Mouse (Mus musculus) embryonic facial prominence, embryonic 15.5 days (tissue): ENCODE results near the gene Gm20388. TPM values are rescaled to one million over a fixed set of nuclear protein-coding genes. Genes with fewer than 3 reads are reported as not detected.

Experiments used
- ATAC-seq: fragments of 200-750 bp; cut with Nextera tagmentation; 2 replicates; pipeline ENCODE4 v1.8.0; 2017; ENCODE audit warnings: low read depth, moderate TSS enrichment; ENCODE audit not compliant: insufficient number of reproducible peaks, low FRiP score, low TSS enrichment
- H3K27ac ChIP-seq: fragments of 300-500 bp; sonication (generic); replicated peaks from 2 replicates; pipeline ENCODE4 v1.5.1; 2015; ENCODE audit warnings: mild to moderate bottlenecking, inconsistent platforms
- H3K27me3 ChIP-seq: fragments of 300-500 bp; sonication (generic); 2 replicates; pipeline ENCODE4 v1.6.1; 2015; ENCODE audit warnings: inconsistent platforms
- H3K36me3 ChIP-seq: fragments of 300-500 bp; sonication (generic); 2 replicates; pipeline ENCODE4 v1.6.1; 2015; ENCODE audit warnings: mild to moderate bottlenecking, inconsistent platforms
- H3K4me1 ChIP-seq: fragments of 300-500 bp; sonication (generic); 2 replicates; pipeline ENCODE4 v1.6.1; 2015; ENCODE audit warnings: inconsistent platforms
- H3K4me2 ChIP-seq: fragments of 300-500 bp; sonication (generic); replicated peaks from 2 replicates; pipeline ENCODE4 v1.6.1; 2015; ENCODE audit warnings: mild to moderate bottlenecking, inconsistent platforms
- H3K4me3 ChIP-seq: fragments of 300-500 bp; sonication (generic); replicated peaks from 2 replicates; pipeline ENCODE4 v1.5.1; 2015; ENCODE audit warnings: mild to moderate bottlenecking, inconsistent platforms
- H3K9ac ChIP-seq: fragments of 300-500 bp; sonication (generic); 2 replicates; pipeline ENCODE4 v1.6.1; 2015; ENCODE audit warnings: inconsistent platforms
- H3K9me3 ChIP-seq: fragments of 300-500 bp; sonication (generic); replicated peaks from 2 replicates; pipeline ENCODE4 v1.6.1; 2016; ENCODE audit warnings: inconsistent platforms
- WGBS: fragments of 180-500 bp; shearing (Covaris S2); methylation state at CpG from one replicate; pipeline ENCODE4 v1.1.7; 2015; 5-methylcytosine and 5-hydroxymethylcytosine counted together
- polyA plus RNA-seq: library from polyadenylated mRNA; unstranded; fragments of >200 nt; fragmentation: Nextera tagmentation; extraction: Ambion mirVana; gene quantifications from 2 replicates; pipeline ENCODE4 v1.2.1, GENCODE M21; 2015

Gene Gm20388
- polyA plus RNA-seq, 1 experiment from 2014 or later, result 8.0 TPM

DNA sequence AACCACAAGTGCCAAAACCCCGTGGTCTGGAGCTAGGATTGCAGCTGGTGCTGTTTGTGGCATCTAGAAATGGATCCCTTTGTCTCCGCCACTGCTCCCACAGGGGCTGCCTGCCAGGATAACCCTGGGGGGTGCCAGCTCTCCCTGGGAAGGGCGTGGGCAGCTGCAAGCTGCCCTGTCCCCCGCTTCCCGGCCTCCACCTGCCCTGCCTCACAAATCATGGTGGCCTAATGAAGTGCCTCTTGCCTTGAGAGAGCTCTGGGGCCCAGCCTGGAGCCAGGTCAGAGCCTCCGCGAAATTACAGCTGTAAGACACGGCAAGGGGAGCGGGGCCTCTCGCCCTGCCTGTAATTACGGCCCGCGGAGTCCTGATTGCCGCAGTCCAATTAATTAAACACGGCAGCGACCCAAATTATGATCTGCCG is 539.0 kb downstream of the Gm20388 start:
- no peaks in the 10 kb centered on the region; the same call in 1 of the 2 replicates for H3K27me3 ChIP-seq
- 17% methylated on average over 17 of the region's 17 CpGs for WGBS
- no peaks in the 10 kb centered on the region for H3K36me3 ChIP-seq
- ATAC-seq, result peak; percentile 20; the same call in 1 of the 2 replicates
- no peak overlapping the region for H3K9ac ChIP-seq
- H3K4me3 ChIP-seq, result no peak overlapping the region
- H3K9me3 ChIP-seq, result no peaks in the 10 kb centered on the region
- peak overlapping the region; percentile 25 for H3K4me2 ChIP-seq
- peak overlapping the region; percentile 23; the same call in 1 of the 2 replicates for H3K27ac ChIP-seq
- H3K4me1 ChIP-seq, result peaks cover 24% of the 10 kb centered on the region

DNA sequence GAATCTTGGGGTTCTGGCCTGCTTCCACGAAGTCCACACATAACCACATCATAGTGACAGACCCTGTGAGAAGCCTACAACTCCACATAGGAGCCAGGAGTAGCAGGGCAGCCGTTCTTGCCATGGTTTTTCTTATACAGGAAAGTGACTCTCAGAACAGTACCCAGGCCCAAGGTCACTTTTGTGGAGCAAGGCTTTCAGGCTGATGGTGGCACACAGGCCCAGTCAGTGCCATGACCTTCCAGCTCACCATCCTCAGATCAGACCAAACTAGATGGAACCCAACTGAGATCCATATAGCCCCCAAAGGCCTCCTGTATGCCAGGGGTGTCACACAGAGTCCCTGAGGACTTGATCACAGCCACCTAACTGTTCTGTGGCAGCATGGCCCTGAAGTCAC is 541.5 kb downstream of the Gm20388 start:
- Histone ChIP-seq H3K4me3 (no peak overlapping the region), H3K36me3 (no peaks in the 10 kb centered on the region), H3K4me2 (no peak overlapping the region), H3K27ac (no peak overlapping the region), H3K27me3 (no peaks in the 10 kb centered on the region; the same call in 1 of the 2 replicates), H3K9me3 (no peaks in the 10 kb centered on the region), H3K4me1 (peaks cover 44% of the 10 kb centered on the region), H3K9ac (no peak overlapping the region)
- ATAC-seq, result no peak
- 87% methylated on average over 2 of the region's 2 CpGs for WGBS

GRCm38 (mm10) chr8:120454404-120454803 is 543.8 kb downstream of the Gm20388 start:
- Histone ChIP-seq H3K9ac (no peak overlapping the region), H3K36me3 (no peaks in the 10 kb centered on the region), H3K4me3 (no peak overlapping the region), H3K27me3 (no peaks in the 10 kb centered on the region; the same call in 1 of the 2 replicates), H3K4me2 (no peak overlapping the region), H3K27ac (no peak overlapping the region), H3K4me1 (peaks cover 41% of the 10 kb centered on the region), H3K9me3 (no peaks in the 10 kb centered on the region)
- ATAC-seq, result no peak
- WGBS, result 78% methylated on average over 6 of the region's 6 CpGs

DNA sequence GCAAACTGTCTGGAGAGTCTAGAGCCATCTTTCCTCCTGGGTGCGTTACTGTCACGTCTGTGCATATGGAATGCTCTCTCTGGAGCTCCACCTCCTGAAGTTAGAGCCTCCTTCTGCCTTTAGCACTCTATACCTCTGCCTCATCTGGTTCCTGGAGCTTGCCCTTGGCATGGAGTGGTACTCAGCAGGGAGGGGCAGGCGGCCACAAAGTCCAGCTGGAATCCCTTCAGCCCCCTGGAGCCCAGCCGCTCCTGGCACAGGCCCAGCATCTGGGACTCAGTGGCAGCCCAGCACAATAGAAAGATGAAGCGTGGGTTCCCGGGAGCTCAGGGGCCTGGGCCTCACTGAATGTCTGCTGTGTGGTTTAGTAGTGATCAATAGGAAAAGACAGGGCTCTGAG is 549.7 kb downstream of the Gm20388 start:
- no peaks in the 10 kb centered on the region for H3K27me3 ChIP-seq

DNA sequence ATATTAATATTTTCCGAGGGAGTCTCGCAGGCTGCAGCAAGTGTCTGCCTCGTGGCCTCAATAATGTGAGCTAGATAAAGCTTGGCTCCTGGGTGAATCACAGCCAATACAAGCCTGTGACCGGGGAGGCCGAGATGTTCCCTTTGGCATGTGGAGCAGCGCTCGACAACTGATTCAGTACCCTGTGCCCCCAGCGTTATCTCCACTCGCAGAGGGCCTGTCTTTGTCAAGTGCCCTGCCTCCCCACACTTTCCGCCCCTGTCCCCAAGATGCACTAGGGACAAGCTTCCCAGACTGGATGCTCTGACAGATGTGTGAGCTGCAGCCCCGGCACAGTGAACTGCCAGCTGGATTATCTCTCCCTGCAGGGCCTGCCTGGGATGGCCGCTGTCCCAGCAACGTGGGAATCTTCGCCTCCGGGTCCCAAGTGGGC is 551.5 kb downstream of the Gm20388 start:
- Histone ChIP-seq H3K27ac (peak overlapping the region; percentile 39; the same call in 1 of the 2 replicates), H3K4me1 (peaks cover 71% of the 10 kb centered on the region), H3K9ac (no peak overlapping the region), H3K4me3 (no peak overlapping the region), H3K36me3 (no peaks in the 10 kb centered on the region), H3K27me3 (no peaks in the 10 kb centered on the region), H3K4me2 (no peak overlapping the region), H3K9me3 (no peaks in the 10 kb centered on the region)
- WGBS, result 44% methylated on average over 15 of the region's 15 CpGs
- ATAC-seq, result no peak

More for the DNA sequence above, 549.7 kb downstream of the Gm20388 start:
- H3K9me3 ChIP-seq, result no peaks in the 10 kb centered on the region
- H3K27ac ChIP-seq, result peak overlapping the region; percentile 60; the same call in 1 of the 2 replicates
- no peak overlapping the region for H3K4me3 ChIP-seq
- H3K36me3 ChIP-seq, result no peaks in the 10 kb centered on the region
- 33% methylated on average over 6 of the region's 6 CpGs for WGBS
- H3K9ac ChIP-seq, result no peak overlapping the region
- no peak for ATAC-seq
- H3K4me2 ChIP-seq, result no peak overlapping the region
- peaks cover 67% of the 10 kb centered on the region for H3K4me1 ChIP-seq

DNA sequence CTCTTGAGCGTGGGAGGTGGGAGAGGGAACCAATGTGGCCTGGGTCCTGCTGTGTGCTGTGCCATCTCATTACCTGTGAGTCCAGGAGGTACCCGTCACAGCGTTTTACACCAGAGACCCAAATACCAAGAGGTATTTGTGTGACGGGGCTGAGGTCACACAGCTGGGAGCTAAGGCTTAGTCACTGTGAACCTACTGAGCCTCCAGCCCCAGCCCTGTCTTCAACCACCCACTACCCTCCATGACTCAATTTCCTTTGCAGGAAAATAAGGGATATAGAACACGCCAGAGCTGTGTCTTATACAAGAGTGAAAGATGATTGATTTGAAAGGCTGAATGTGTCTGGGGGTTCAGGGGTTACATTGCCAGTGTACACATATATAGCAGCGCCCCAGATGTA is 552.0 kb downstream of the Gm20388 start:
- no peak overlapping the region for H3K4me3 ChIP-seq
- ATAC-seq, result no peak
- no peaks in the 10 kb centered on the region for H3K9me3 ChIP-seq
- no peak overlapping the region for H3K27ac ChIP-seq
- H3K4me2 ChIP-seq, result no peak overlapping the region
- WGBS, result 80% methylated on average over 6 of the region's 6 CpGs
- peaks cover 74% of the 10 kb centered on the region for H3K4me1 ChIP-seq
- no peaks in the 10 kb centered on the region for H3K27me3 ChIP-seq
- H3K36me3 ChIP-seq, result no peaks in the 10 kb centered on the region
- no peak overlapping the region for H3K9ac ChIP-seq

DNA sequence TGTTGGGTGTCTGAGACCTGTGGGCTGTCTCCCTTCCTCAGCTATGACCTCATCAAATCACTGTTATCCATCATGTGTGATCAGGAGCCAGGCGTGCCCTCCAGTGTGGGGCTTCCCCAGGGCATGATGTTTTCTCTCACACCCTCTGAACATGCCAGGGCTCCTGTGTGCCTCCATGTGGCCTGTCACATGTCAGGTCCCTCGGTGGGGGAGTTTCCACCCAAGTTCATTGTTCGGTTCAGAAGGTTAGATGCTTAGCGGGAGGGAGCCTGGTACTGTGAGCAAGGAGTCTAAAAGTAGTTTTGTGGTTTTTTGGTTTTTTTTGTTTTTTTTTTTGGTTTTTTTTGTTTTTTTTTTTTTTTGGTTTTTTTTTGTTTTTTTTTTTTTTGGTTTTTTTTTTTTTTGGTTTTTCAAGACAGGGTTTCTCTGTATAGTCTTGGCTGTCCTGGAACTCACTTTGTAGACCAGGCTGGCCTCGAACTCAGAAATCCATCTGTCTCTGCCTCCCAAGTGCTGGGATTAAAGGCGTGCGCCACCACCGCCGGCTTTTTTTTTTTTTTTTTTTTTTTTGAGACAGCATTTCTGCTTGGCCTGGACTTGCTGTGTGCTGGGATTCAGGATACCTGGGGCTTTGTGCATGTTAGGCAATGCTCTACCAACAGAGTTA is 553.4 kb downstream of the Gm20388 start:
- Histone ChIP-seq H3K4me2 (no peak overlapping the region), H3K4me3 (no peak overlapping the region), H3K27ac (0 out of 2 replicates have a peak overlapping the region, but pooled peaks have one; percentile 28), H3K4me1 (peaks cover 67% of the 10 kb centered on the region), H3K9ac (no peak overlapping the region), H3K27me3 (no peaks in the 10 kb centered on the region), H3K9me3 (no peaks in the 10 kb centered on the region), H3K36me3 (no peaks in the 10 kb centered on the region)
- ATAC-seq, result no peak
- WGBS, result 81% methylated on average over 6 of the region's 9 CpGs

DNA sequence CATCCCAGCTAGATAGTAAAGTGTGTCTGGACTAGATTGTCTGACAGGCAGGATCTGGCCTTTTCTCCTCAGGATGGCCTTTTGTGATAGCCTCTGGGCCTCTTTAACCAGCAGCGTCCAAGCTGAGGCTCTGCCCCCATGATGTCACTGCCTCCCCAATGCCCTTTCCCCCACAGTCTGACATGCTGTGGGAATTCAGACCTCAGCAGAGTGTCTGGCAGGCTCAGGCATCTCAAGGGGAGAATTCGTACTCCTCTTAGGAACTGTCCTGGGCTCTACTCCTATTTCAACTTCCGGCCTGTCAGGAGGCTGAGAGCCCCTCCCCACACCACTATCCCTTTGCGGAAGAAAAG is 553.9 kb downstream of the Gm20388 start:
- WGBS, result 62% methylated on average over 4 of the region's 4 CpGs
- Histone ChIP-seq H3K4me1 (peaks cover 62% of the 10 kb centered on the region), H3K9me3 (no peaks in the 10 kb centered on the region), H3K27ac (0 out of 2 replicates have a peak overlapping the region, but pooled peaks have one; percentile 28), H3K4me3 (no peak overlapping the region), H3K27me3 (no peaks in the 10 kb centered on the region), H3K36me3 (no peaks in the 10 kb centered on the region), H3K4me2 (no peak overlapping the region), H3K9ac (no peak overlapping the region)
- ATAC-seq, result no peak

DNA sequence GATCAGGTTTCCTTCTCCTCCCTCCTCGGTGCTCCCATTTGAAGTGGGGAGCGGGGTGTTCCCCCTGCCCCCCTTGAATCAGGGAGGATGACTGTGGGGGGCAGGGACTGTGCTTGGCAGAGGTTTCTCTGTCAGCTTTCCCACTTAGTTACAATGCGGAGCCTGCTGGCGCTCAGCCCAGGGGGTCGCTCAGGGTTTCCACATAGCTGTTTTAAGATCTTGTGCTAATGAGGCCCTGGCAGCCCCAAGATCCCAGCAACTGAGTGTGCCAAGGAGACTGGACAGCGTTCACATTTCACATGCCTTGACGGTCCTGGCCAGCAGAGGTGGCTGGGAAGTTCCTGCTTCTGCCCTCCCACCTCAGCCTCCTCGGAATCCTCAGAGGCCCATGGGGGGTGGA is 555.1 kb downstream of the Gm20388 start:
- peaks cover 52% of the 10 kb centered on the region for H3K4me1 ChIP-seq
- H3K4me2 ChIP-seq, result no peak overlapping the region; the same call in 1 of the 2 replicates
- 4% methylated on average over 8 of the region's 8 CpGs for WGBS

DNA sequence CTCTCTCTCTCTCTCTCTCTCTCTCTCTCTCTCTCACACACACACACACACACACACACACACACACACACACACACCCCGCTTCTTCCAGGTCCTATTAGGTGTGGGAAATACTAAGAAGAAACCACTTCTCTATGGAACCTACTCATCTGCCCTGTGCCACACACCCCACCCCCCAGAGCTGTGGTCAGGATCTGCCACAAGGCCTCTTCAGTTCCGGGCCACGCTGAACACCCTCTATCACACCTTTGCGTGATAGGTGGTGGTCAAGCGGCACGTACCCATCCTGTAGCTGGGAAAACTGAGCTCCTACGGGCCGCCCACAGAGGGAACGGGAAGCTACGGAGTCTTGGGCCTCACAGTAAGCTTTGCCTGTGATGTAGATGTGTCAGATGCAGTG is 555.6 kb downstream of the Gm20388 start:
- Histone ChIP-seq H3K27me3 (no peaks in the 10 kb centered on the region), H3K9ac (no peak overlapping the region), H3K36me3 (no peaks in the 10 kb centered on the region), H3K4me2 (no peak overlapping the region), H3K4me1 (peaks cover 52% of the 10 kb centered on the region), H3K9me3 (no peaks in the 10 kb centered on the region), H3K27ac (no peak overlapping the region), H3K4me3 (no peak overlapping the region)
- 54% methylated on average over 10 of the region's 10 CpGs for WGBS
- no peak for ATAC-seq

More for the DNA sequence above, 555.1 kb downstream of the Gm20388 start:
- no peaks in the 10 kb centered on the region for H3K9me3 ChIP-seq
- H3K36me3 ChIP-seq, result no peaks in the 10 kb centered on the region
- ATAC-seq, result peak; percentile 34; the same call in 1 of the 2 replicates
- no peak overlapping the region for H3K9ac ChIP-seq
- no peak overlapping the region for H3K4me3 ChIP-seq
- peak overlapping the region; percentile 41; the same call in 1 of the 2 replicates for H3K27ac ChIP-seq
- no peaks in the 10 kb centered on the region for H3K27me3 ChIP-seq

- WGBS, result 75% methylated on average over 7 of the region's 7 CpGs
- H3K36me3 ChIP-seq, result no peaks in the 10 kb centered on the region
- no peak overlapping the region for H3K27ac ChIP-seq
- H3K9ac ChIP-seq, result no peak overlapping the region
- no peaks in the 10 kb centered on the region for H3K27me3 ChIP-seq
- H3K9me3 ChIP-seq, result no peaks in the 10 kb centered on the region
- peaks cover 52% of the 10 kb centered on the region for H3K4me1 ChIP-seq
- H3K4me2 ChIP-seq, result no peak overlapping the region
- ATAC-seq, result no peak
- H3K4me3 ChIP-seq, result no peak overlapping the region
Measured at GRCm38 (mm10) chr8:120467598-120467997, 557.0 kb downstream of the Gm20388 start.

- ATAC-seq, result no peak
- Histone ChIP-seq H3K27me3 (no peaks in the 10 kb centered on the region), H3K4me3 (no peak overlapping the region), H3K9me3 (no peaks in the 10 kb centered on the region), H3K9ac (no peak overlapping the region), H3K4me1 (peaks cover 45% of the 10 kb centered on the region), H3K4me2 (no peak overlapping the region), H3K27ac (no peak overlapping the region), H3K36me3 (no peaks in the 10 kb centered on the region)
- WGBS, result 85% methylated on average over 12 of the region's 12 CpGs
Measured at GRCm38 (mm10) chr8:120470170-120470569, 559.5 kb downstream of the Gm20388 start.
